Mouse (Mus musculus) heart, embryonic 14.5 days (tissue): ENCODE results near the gene Alox12. TPM values are rescaled to one million over a fixed set of nuclear protein-coding genes. Genes with fewer than 3 reads are reported as not detected.

Experiments used
- ATAC-seq: fragments of 200-750 bp; cut with Nextera tagmentation; 2 replicates; pipeline ENCODE4 v1.8.0; 2017; ENCODE audit warnings: low read depth, moderate TSS enrichment; ENCODE audit not compliant: insufficient number of reproducible peaks, insufficient read depth, low FRiP score
- H3K27ac ChIP-seq, 2 experiments: fragments of 200-500 bp in 1 of 2; fragments of 300-500 bp in 1 of 2; sonication (generic) in 1 of 2; replicated peaks in 1 of 2; 2 replicates each; pipeline ENCODE4 v1.5.1; 2012 to 2014; ENCODE audit warnings: low read depth in 2 of 2, low read length in 2 of 2, control low read depth in 1 of 2, mild to moderate bottlenecking in 1 of 2, mixed read lengths in 1 of 2; ENCODE audit not compliant: control insufficient read depth in 1 of 2, insufficient read depth in 1 of 2
- H3K27me3 ChIP-seq: fragments of 300-500 bp; sonication (generic); 2 replicates; pipeline ENCODE4 v1.6.1; 2014; ENCODE audit warnings: mild to moderate bottlenecking, low read length, control low read depth; ENCODE audit not compliant: control insufficient read depth, insufficient read depth
- H3K36me3 ChIP-seq: fragments of 300-500 bp; sonication (generic); 2 replicates; pipeline ENCODE4 v1.6.1; 2014; ENCODE audit warnings: mild to moderate bottlenecking, control low read depth, low read length, mixed read lengths; ENCODE audit not compliant: control insufficient read depth, insufficient read depth
- H3K4me1 ChIP-seq, 2 experiments: fragments of 200-500 bp in 1 of 2; fragments of 300-500 bp in 1 of 2; sonication (generic) in 1 of 2; 2 replicates each; pipeline ENCODE4 v1.6.1; 2012 to 2014; ENCODE audit warnings: low read length in 2 of 2, control low read depth in 1 of 2, mixed read lengths in 1 of 2; ENCODE audit not compliant: control insufficient read depth in 2 of 2, insufficient read depth in 2 of 2
- H3K4me2 ChIP-seq: fragments of 300-500 bp; sonication (generic); 2 replicates; pipeline ENCODE4 v1.6.1; 2014; ENCODE audit warnings: mild to moderate bottlenecking, low read length
- H3K4me3 ChIP-seq, 2 experiments: fragments of 200-500 bp in 1 of 2; fragments of 300-500 bp in 1 of 2; sonication (generic) in 1 of 2; 2 replicates each; pipeline ENCODE4 v1.5.1; 2012 to 2014; ENCODE audit warnings: low read length in 2 of 2, mild to moderate bottlenecking in 2 of 2, control low read depth in 1 of 2, low read depth in 1 of 2, moderate library complexity in 1 of 2; ENCODE audit not compliant: control insufficient read depth in 1 of 2, insufficient read depth in 1 of 2
- H3K9ac ChIP-seq: fragments of 300-500 bp; sonication (generic); 2 replicates; pipeline ENCODE4 v1.6.1; 2014; ENCODE audit warnings: mild to moderate bottlenecking, low read length
- H3K9me3 ChIP-seq: fragments of 300-500 bp; sonication (generic); 2 replicates; pipeline ENCODE4 v1.6.1; 2016; ENCODE audit warnings: low read length, control low read depth; ENCODE audit not compliant: control insufficient read depth
- WGBS: fragments of 180-500 bp; shearing (Covaris S2); extraction: QIAGEN DNeasy Blood & Tissue Kit; methylation state at CpG from one replicate; pipeline ENCODE4 v1.1.7; 2014; 5-methylcytosine and 5-hydroxymethylcytosine counted together
- polyA plus RNA-seq: library from polyadenylated mRNA; unstranded; fragments of >200 nt; fragmentation: Nextera tagmentation; extraction: Ambion mirVana; gene quantifications from 2 replicates; pipeline ENCODE4 v1.2.1, GENCODE M21; 2014

The Alox12 gene
- polyA plus RNA-seq, 1 experiment from 2014 or later: 3.0 TPM

DNA sequence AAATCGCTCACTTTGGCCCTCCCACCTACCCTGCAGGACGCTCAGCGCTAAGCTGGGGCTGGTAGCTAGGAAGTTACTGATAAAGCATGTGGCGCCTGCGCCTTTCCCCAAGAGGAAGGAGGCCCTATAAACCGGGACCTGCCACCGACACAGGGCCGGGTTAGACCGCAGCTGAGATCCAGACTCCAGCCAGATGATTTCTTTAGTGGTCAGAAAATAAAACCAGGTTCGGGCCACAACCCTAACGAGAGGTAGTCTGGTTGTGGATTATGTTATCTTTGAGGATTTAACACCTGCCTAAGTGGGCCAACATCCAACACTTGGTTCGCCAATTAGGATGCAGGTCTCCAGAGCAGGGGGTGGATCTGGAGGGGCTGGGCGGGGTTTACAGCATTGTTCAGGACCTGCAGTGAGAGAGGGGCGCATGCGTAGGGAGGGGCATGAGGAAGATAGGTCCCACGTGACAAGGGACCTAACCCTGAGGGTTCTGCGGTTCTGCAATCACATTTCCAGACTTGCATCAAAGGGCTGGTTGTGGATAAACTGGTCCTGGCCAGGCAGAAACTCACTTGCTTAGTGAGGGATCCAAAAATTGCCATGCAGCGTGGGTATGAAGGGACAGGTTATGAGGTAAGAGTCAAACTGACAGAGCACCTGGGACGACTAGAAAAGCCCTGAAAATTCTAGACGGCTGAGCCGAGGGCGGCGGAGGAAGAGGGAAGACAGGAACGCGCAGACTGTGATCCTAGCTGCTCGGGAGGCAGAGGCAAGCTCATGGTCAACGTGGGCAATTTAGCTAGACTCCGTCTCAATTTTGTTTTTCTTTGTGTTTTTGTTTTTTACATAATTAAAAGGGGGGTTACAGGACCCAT lies 34.2 kb downstream of the Alox12 start, which contains the start of gene Slc16a13:
Slc16a13 (minus strand) TSS at position 334 of the 872 bp plus-strand sequence.
- Histone ChIP-seq H3K9ac (peak within 1 kb of the TSS; percentile 74), H3K36me3 (0 out of 2 replicates have a peak, but pooled peaks cover 3% of the 10 kb centered on the region), H3K4me3 (peak within 1 kb of the TSS; percentile 46 to 63), H3K9me3 (no peaks in the 10 kb centered on the region), H3K4me1 (peaks cover 13 to 19% of the 10 kb centered on the region in 2 experiments), H3K4me2 (peak within 1 kb of the TSS; percentile 90), H3K27ac (peak within 1 kb of the TSS; percentile 81 to 88), H3K27me3 (peaks cover 23% of the 10 kb centered on the region)
- under 1% methylated on average over 28 of the region's 28 CpGs for WGBS
- peak; percentile 88 for ATAC-seq

DNA sequence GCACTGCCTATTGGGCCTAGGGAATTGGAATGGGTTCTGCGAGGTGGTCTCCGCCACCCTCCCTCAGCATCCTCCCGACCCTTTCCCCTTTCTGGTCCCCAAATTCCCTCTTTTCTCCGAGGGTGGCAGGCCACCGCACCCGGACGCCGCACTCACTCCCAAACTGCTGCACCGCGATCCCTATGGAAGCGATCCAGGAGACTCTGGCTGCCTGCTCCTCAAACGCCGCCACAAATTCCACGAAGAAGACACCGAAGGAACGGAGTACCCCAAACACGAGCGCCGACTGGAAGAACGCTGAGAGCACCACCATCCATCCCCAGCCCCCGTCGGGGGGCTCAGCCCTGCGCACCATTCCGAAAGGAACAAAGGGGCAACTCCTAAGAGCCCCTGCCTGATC lies 34.8 kb downstream of the Alox12 start:
- H3K27me3 ChIP-seq: peaks cover 23% of the 10 kb centered on the region
- 0 out of 2 replicates have a peak, but pooled peaks cover 3% of the 10 kb centered on the region for H3K36me3 ChIP-seq
- no peak for ATAC-seq
- H3K9ac ChIP-seq: peak overlapping the region; percentile 74
- H3K4me3 ChIP-seq: peak overlapping the region; percentile 46 to 63
- peak overlapping the region; percentile 66 to 81 for H3K27ac ChIP-seq
- H3K9me3 ChIP-seq: no peaks in the 10 kb centered on the region
- peak overlapping the region; percentile 90 for H3K4me2 ChIP-seq
- H3K4me1 ChIP-seq: peaks cover 11 to 17% of the 10 kb centered on the region in 2 experiments
- WGBS: 1% methylated on average over 24 of the region's 24 CpGs

DNA sequence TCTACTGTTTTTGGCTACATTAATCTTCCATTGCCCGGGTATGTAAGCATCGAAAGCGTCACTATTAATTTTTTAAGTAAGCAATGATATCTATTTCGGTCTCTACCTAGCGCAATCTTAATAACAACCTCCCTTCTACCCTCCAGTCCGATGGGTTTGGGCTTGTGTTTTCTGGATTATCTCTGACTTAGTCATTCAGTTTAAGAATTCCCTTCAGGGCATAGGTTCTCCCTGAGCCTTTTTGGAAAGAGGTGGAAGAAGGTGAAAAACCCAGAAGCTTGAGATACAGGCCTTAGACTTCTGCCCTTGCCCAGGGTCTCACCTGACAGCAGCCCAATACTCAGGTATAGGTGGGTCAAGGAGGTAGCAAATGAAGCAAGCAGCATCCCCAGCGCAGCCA lies 35.3 kb downstream of the Alox12 start:
- ATAC-seq: no peak
- H3K4me3 ChIP-seq: peak overlapping the region; percentile 46 to 63
- H3K36me3 ChIP-seq: 0 out of 2 replicates have a peak, but pooled peaks cover 1% of the 10 kb centered on the region
- no peaks in the 10 kb centered on the region for H3K9me3 ChIP-seq
- 64% methylated on average over 7 of the region's 7 CpGs for WGBS
- H3K4me1 ChIP-seq: peaks cover 11 to 17% of the 10 kb centered on the region in 2 experiments
- H3K27ac ChIP-seq: peak overlapping the region in 1 of 2 experiments; percentile 81; a peak in 2 of 4 replicates
- peak overlapping the region; percentile 74 for H3K9ac ChIP-seq
- peaks cover 28% of the 10 kb centered on the region for H3K27me3 ChIP-seq
- peak overlapping the region; percentile 90 for H3K4me2 ChIP-seq

DNA sequence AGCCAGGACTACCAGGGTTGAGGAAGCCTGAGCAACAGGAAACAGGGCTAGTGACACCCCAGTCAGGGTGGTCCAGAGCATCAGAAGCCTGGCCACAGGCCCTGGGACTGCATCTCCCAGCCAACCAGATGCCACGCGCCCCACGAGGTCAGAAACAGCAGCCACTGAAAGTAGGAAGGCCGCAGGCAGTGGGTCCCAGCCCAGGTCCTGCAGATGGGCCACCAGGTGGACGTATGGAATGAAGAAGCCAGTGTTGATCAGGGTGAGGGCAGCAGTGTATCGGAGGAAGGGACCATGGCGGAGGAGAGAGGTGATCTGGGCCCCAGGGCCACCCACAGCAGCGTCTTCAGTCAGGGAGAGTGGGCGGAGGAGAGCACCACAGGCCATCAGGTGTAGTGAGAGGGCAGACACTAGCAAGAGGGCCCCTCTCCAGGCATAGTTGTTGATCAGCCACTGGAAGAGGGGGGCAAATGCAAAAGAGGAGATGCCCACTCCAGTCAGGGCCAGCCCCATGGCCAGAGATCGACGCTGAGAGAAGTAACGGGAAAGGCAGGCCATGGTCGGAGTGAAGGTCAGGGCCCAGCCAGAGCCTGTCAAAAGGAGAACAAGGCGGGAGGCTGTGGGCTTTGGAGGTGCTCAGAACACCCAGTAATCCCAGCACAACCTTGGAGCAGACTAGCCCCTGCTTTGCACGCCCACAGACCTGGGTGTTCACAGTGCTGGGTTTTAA lies 36.2 kb downstream of the Alox12 start:
- Histone ChIP-seq H3K4me2 (no peak overlapping the region; the same call in 1 of the 2 replicates), H3K27me3 (peaks cover 37% of the 10 kb centered on the region), H3K4me3 (no peak overlapping the region), H3K9me3 (no peaks in the 10 kb centered on the region), H3K4me1 (peaks cover 11 to 27% of the 10 kb centered on the region in 2 experiments), H3K9ac (no peak overlapping the region), H3K27ac (no peak overlapping the region), H3K36me3 (no peaks in the 10 kb centered on the region)
- 87% methylated on average over 15 of the region's 15 CpGs for WGBS
- no peak for ATAC-seq

DNA sequence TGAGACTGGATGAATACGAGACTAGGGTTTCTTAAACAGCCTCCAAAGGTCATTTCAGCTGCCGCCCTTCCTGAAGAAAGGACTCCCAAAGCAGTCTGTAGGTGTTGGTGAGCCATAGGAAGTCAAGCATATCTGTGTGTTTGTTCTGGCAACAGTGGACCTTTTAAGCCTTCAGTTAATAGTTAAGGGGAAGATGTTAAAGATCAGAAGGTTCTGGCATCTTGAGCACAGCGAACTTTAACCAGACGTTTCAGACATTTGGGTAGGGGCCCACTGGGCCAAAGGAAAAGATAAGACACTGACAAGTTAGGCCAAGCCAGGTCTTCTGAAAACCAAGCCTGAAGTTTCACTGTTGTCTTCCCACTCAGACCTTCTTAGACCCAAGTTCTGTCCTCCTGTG lies 37.1 kb downstream of the Alox12 start:
- ATAC-seq: no peak

DNA sequence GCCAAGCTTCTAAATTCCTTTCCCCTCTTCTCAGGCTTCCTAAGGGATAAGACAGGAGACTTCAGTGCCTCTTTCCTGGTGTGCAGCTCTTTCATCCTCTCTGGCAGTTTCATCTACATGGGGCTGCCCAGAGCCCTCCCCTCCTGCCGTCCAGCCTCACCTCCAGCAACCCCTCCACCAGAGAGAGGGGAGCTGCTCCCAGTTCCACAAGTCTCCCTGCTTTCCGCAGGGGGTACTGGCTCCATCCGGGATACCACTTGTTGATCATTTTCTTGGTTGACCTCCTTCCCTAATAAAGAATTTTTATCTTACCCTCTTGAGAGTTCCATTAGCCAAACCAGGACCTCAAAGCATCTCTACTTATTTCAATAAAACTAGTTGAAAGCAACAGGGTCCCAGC lies 39.0 kb downstream of the Alox12 start:
- Histone ChIP-seq H3K4me2 (no peak overlapping the region), H3K9me3 (no peaks in the 10 kb centered on the region), H3K36me3 (no peaks in the 10 kb centered on the region), H3K27me3 (peaks cover 59% of the 10 kb centered on the region), H3K4me3 (no peak overlapping the region), H3K4me1 (peaks cover 4 to 19% of the 10 kb centered on the region in 2 experiments; a peak in 3 of 4 replicates), H3K9ac (no peak overlapping the region), H3K27ac (no peak overlapping the region)
- WGBS: 63% methylated on average over 3 of the region's 3 CpGs
- no peak for ATAC-seq

More for the DNA sequence above, 37.1 kb downstream of the Alox12 start:
- H3K9ac ChIP-seq: no peak overlapping the region
- peaks cover 11 to 30% of the 10 kb centered on the region in 2 experiments for H3K4me1 ChIP-seq
- H3K36me3 ChIP-seq: no peaks in the 10 kb centered on the region
- WGBS: 68% methylated on average over 4 of the region's 4 CpGs
- H3K9me3 ChIP-seq: no peaks in the 10 kb centered on the region
- H3K27me3 ChIP-seq: peaks cover 46% of the 10 kb centered on the region
- H3K4me2 ChIP-seq: no peak overlapping the region
- H3K27ac ChIP-seq: no peak overlapping the region
- no peak overlapping the region for H3K4me3 ChIP-seq

DNA sequence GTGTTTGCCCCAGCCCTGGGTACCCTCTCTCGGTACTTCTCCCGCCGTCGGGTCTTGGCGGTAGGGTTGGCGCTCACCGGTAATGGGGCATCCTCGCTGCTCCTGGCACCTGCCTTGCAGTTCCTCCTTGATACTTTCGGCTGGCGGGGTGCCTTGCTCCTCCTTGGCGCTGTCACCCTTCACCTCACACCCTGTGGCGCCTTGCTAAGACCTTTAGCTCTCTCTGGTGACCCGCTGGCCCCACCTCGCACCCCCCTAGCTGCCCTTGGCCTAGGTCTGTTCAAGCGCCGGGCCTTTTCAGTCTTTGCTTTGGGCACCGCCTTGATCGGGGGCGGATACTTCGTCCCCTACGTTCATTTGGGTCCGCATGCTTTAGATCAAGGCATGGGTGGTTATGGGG lies 39.9 kb downstream of the Alox12 start:
- H3K4me3 ChIP-seq: no peak overlapping the region
- no peak for ATAC-seq
- H3K27me3 ChIP-seq: peaks cover 65% of the 10 kb centered on the region
- 15% methylated on average over 22 of the region's 22 CpGs for WGBS
- peaks cover 3 to 19% of the 10 kb centered on the region in 2 experiments; a peak in 3 of 4 replicates for H3K4me1 ChIP-seq
- no peaks in the 10 kb centered on the region for H3K9me3 ChIP-seq
- H3K27ac ChIP-seq: no peak overlapping the region
- no peak overlapping the region for H3K9ac ChIP-seq
- H3K4me2 ChIP-seq: no peak overlapping the region
- H3K36me3 ChIP-seq: no peaks in the 10 kb centered on the region
